Comparison of ENCODE assay signal across 9 mouse cellular contexts in genomic region chr9:42943781-42944535, GRCm38 (mm10). TPM values are rescaled to one million over a fixed set of nuclear protein-coding genes. Genes with fewer than 3 reads are reported as not detected.
DNase-seq lines count a peak whose midpoint lies in the region; ATAC-seq and TF ChIP-seq lines count a peak whose summit lies in the region.
"Had no signal": no experiment of that assay in that cellular context is flagged by ENCODE, and none has a peak within 500 bp of the region (broad histone marks: within the 10 kb centered on the region; RNA-seq: fewer than 3 reads in every experiment).

TSS of gene Grik4 (minus strand) at chr9:42944493.

- no peak for TF ChIP-seq CTCF in gastrocnemius, adult 2 months (IDR thresholded peaks at IDR 0.05)

- WGBS in heart, embryonic 16.5 days = under 1% methylated on average over 47 of the region's 68 CpGs
- WGBS in midbrain, embryonic 13.5 days = 1% methylated on average over 56 of the region's 68 CpGs

- ATAC-seq in heart, embryonic 16.5 days (replicated peaks; ENCODE audit: extremely low read depth, insufficient read depth, low FRiP score) = peak; percentile 79
- ATAC-seq in midbrain, embryonic 13.5 days = peak; percentile 90

- intact Hi-C loops in gastrocnemius, adult 2 months (cut with DNase I) = loop anchor here (1.0 to 2.0 kb wide), 3 partner anchors 156 to 617 kb away; no protein-coding TSS in a partner anchor
- intact Hi-C loops in left cerebral cortex, postnatal 25 days (cut with DNase I) = loop anchor here (1.0 to 2.0 kb wide), 6 partner anchors 157 to 617 kb away; no protein-coding TSS in a partner anchor

- H3K9ac ChIP-seq in heart, embryonic 16.5 days (ENCODE audit: low read length) = peak within 1 kb of the TSS; percentile 67
- peak within 1 kb of the TSS; percentile 97 for H3K9ac ChIP-seq in midbrain, embryonic 13.5 days (replicated peaks)

- H3K36me3 ChIP-seq in heart, embryonic 16.5 days (ENCODE audit: control insufficient read depth, insufficient read depth) = no peaks in the 10 kb centered on the region
- H3K36me3 ChIP-seq in midbrain, embryonic 13.5 days = no peaks in the 10 kb centered on the region
- H3K36me3 ChIP-seq: G1E had no signal

- no peaks in the 10 kb centered on the region for H3K9me3 ChIP-seq in heart, embryonic 16.5 days (replicated peaks; ENCODE audit: control insufficient read depth, low read length)
- no peaks in the 10 kb centered on the region for H3K9me3 ChIP-seq in midbrain, embryonic 13.5 days

- peak within 1 kb of the TSS; percentile 88 for H3K4me2 ChIP-seq in heart, embryonic 16.5 days (ENCODE audit: low read depth, low read length)
- H3K4me2 ChIP-seq in midbrain, embryonic 13.5 days (replicated peaks) = peak within 1 kb of the TSS; percentile 94

- peak; percentile 65 for DNase-seq in gastrocnemius, adult 2 months
- no peak for DNase-seq in gastrocnemius, postnatal 25 days
- DNase-seq in ES-CJ7 (ENCODE audit: low read depth, low spot score) = peak; percentile 40
- DNase-seq in embryo, embryonic 10.5 days (ENCODE audit: low spot score) = peak; percentile 55
- DNase-seq in left cerebral cortex, postnatal 25 days (ENCODE audit: low spot score in 2 of 2) = peak in 1 of 2 experiments; percentile 18
- no peak for DNase-seq in T-cell, adult 2 months (ENCODE audit: low spot score)

- H3K27me3 ChIP-seq in heart, embryonic 16.5 days (ENCODE audit: control insufficient read depth, insufficient read depth, low read length) = peaks cover 36% of the 10 kb centered on the region
- H3K27me3 ChIP-seq in midbrain, embryonic 13.5 days = peaks cover 25% of the 10 kb centered on the region

- H3K4me1 ChIP-seq in heart, embryonic 16.5 days (ENCODE audit: control insufficient read depth, insufficient read depth, low read length) = no peaks in the 10 kb centered on the region
- peaks cover 19% of the 10 kb centered on the region for H3K4me1 ChIP-seq in midbrain, embryonic 13.5 days (replicated peaks)

- peak within 1 kb of the TSS; percentile 64 for H3K27ac ChIP-seq in gastrocnemius, adult 2 months
- H3K27ac ChIP-seq in heart, embryonic 16.5 days (ENCODE audit: low read length) = no peak within 1 kb of the TSS
- peak within 1 kb of the TSS; percentile 80 for H3K27ac ChIP-seq in midbrain, embryonic 13.5 days

- peak within 1 kb of the TSS; percentile 83 for H3K4me3 ChIP-seq in gastrocnemius, adult 2 months
- H3K4me3 ChIP-seq in heart, embryonic 16.5 days (ENCODE audit: low read length) = peak within 1 kb of the TSS; percentile 63
- peak within 1 kb of the TSS; percentile 81 for H3K4me3 ChIP-seq in midbrain, embryonic 13.5 days (replicated peaks)

RNA-seq across cellular contexts. Expression of gene Grik4, which starts in this region (rescaled TPM):
- total RNA-seq in gastrocnemius, adult 2 months (2021) = under 1 TPM in 1 of 2 experiments, not detected in 1; 0.22 TPM
- under 1 TPM; 0.11 to 0.36 TPM for total RNA-seq in gastrocnemius, postnatal 25 days (2021)
- 0.19 and 0.24 TPM in 2 replicates for polyA plus RNA-seq in heart, embryonic 16.5 days (2015; fragmentation: Nextera tagmentation; extraction: Ambion mirVana)
- 10 to 100 TPM; 17.7 to 18.5 TPM for total RNA-seq in left cerebral cortex, postnatal 25 days (2021)
- polyA plus RNA-seq in midbrain, embryonic 13.5 days (2015; fragmentation: Nextera tagmentation; extraction: Ambion mirVana) = 6.2 and 6.8 TPM in 2 replicates
- polyA plus RNA-seq: G1E had no signal

Comparison
In these comparisons a context has a peak if more than half of its experiments do, and no peak if none do; other contexts are left out.
1. RNA of gene Grik4 (total RNA-seq): 17.7 to 18.5 TPM in left cerebral cortex, postnatal 25 days; 0.11 to 0.36 TPM in gastrocnemius, postnatal 25 days and 0.22 TPM in gastrocnemius, adult 2 months; every median in the first group is over 10 times any median in the second.
2. Peak in DNase-seq, H3K4me3 ChIP-seq and H3K27ac ChIP-seq in gastrocnemius, adult 2 months; RNA of the gene not detected or under 1 TPM.
3. Peak in ATAC-seq, H3K4me3 ChIP-seq, H3K9ac ChIP-seq and H3K4me2 ChIP-seq in heart, embryonic 16.5 days; RNA of the gene not detected or under 1 TPM.
4. DNase-seq: peak in ES-CJ7 (single experiment) and embryo, embryonic 10.5 days (single experiment); none in gastrocnemius, postnatal 25 days (single experiment) and T-cell, adult 2 months (single experiment).
5. Peak in every context shown above with its lines, with median percentiles within 50 percentile points of each other: H3K4me3 ChIP-seq.